Mouse (Mus musculus): ENCODE measurements at regions not wholly inside any gene's neighbourhood (a gene's known extent, or its start where the extent isn't known, plus 50 kb on each side); places are given as distances from the start of the nearest gene placed in this dataset.

GRCm38 (mm10) chr2:106256012-106256411 lies 252.7 kb upstream of the Dnajc24 start:
- DNase-seq (ENCODE audit: low spot score in 2 of 2): no peak

GRCm38 (mm10) chr2:106234358-106234757 lies 231.0 kb upstream of the Dnajc24 start:
- no peak for DNase-seq (ENCODE audit: low spot score in 2 of 2)

DNA sequence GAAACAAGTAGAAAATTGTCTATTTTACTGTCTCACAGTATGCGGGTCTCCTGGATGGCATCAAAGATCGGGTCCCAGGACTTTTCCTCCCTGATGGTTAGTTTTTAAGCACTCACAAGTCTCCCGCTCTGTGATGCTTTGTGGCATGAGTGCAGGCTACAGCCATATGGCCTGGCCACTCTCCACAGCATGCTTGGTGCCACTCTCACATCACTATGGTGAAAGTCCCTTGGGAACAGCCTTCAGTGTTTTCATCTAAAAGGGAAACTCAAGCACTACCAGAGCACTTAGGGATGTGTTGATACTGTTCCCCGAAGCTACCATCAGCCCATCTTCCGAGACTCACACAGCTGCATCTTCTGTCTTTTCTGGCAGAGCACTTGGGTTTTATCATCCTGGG lies 227.8 kb upstream of the Dnajc24 start:
- DNase-seq (ENCODE audit: low spot score in 2 of 2): no peak

DNA sequence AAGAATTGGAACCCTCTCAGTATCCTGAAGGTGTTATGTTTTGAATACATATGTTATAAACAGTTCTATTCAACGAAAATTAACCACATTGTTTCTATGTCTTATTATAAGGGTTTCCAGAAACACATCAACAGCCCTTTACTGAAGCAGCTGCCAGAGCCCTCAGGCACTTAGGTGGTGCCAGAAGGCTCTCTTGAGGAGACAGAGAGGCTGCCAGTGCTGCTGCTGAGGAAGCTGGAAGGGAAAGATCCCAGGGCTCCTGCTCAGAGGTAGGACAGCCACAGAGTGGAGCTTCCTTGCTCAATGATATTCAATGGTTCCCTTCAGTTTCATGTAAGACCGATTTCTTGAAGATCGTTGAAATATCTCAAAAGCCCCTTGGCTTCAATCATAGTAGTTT lies 226.7 kb upstream of the Dnajc24 start:
- DNase-seq (ENCODE audit: low spot score in 2 of 2): no peak

GRCm38 (mm10) chr2:106228249-106228648 lies 224.9 kb upstream of the Dnajc24 start:
- DNase-seq (ENCODE audit: low spot score in 2 of 2): no peak

DNA sequence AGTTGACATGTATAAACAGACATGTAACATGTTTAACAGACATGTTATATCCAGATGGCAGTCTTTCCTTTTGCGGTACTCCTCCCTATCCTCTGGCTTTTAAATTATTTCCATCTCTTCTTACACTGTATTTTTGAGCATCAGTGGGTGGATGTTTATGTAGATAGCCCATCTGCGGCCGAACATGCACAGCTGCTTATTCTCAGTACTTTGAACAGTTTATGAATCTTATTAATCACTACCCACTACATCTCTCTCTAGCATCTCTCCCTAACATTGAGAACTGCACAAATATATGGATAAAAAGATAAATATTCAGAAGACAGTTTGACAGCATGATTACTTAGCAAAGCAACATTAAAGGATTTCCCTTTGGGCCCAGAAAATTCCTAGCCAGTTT lies 212.8 kb upstream of the Dnajc24 start:
- no peak for DNase-seq (ENCODE audit: low spot score in 2 of 2)

DNA sequence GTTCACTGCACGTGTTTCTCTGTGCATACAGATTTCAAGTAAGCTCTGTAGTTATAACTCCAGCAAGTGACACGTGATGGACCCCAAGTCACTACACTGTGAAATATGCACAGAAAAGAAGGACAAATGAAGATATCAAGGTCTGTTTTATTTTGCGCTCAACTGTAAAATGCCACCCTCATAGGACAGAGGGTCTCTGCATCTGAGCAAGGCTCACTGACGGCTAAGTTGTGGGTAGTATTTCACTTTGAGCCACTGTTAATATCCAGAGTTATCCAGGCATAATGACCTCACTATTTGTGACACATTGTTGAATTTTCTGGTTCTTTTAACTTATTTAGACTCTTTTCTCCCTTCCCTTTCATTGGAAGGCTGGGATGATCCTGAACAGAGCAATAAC lies 210.4 kb upstream of the Dnajc24 start:
- no peak for DNase-seq (ENCODE audit: low spot score in 2 of 2)

DNA sequence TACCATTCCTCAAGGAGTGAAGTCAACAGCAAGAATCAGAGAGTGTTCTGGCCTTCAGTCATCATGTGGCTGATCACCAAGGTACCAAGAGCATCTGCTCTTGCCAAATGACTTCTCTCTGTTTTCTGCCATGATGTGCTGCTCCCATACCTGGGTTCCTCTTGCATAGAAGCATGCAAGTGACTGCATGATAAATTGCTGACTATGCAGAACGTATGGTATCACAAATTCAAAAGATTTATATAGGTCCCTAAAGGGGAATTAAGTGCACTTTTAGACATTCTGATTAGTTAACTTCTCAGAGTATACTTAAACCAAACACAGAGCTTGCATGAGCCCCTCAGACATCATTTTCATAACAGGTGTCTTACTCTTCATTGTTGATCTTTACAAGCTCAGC lies 207.4 kb upstream of the Dnajc24 start:
- no peak for DNase-seq (ENCODE audit: low spot score in 2 of 2)

- DNase-seq (ENCODE audit: low spot score in 2 of 2): no peak
Observed at GRCm38 (mm10) chr2:106208767-106209250, 205.5 kb upstream of the Dnajc24 start.

- DNase-seq (ENCODE audit: low spot score in 2 of 2): no peak
Observed at GRCm38 (mm10) chr2:106200130-106200529, 196.8 kb upstream of the Dnajc24 start.

DNA sequence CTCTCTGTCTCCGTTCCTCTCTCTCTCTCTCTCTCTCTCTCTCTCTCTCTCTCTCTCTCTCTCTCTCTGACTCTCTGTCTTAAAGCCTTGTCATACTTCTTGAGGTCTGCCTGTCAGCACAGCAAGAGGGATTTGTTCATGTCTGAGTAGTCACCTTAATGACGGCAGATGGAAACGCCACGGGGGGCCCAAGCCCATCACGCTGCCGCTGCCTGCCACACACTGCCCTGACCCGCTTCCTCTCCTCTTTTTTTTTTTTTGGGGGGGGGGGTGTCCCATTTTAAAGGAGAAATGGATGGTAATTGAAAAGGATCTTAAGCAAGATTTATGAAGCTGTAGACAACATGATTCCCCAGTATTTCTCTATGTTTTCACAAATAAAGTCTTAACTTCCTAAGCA lies 191.8 kb upstream of the Dnajc24 start:
- no peak for DNase-seq (ENCODE audit: low spot score in 2 of 2)

GRCm38 (mm10) chr2:106194369-106195023 lies 191.1 kb upstream of the Dnajc24 start:
- DNase-seq (ENCODE audit: low spot score in 2 of 2): peak; percentile 4 to 50

DNA sequence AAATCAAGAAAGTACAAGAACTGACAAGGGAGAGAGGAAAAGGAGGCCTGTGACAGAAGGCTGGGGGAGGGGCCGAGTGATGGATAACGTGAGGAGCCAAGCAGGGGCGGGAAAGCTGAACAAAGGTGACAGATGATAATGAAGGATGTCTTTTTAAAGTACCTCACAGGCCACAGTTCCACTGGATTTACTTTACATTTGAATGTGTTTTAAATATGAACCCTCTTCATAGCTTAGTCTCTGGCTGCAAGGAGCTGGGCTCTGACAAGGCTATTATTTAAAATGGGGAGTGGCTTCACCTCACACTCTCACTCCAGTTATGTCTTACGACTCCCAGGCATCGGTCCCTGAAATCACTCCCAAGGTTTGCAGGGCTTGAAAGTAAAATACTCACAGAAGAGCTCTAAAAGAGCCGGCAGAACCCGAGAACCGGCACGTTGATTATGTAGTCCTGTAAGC lies 190.6 kb upstream of the Dnajc24 start:
- DNase-seq (ENCODE audit: low spot score in 2 of 2): no peak

GRCm38 (mm10) chr2:106190579-106191322 lies 187.4 kb upstream of the Dnajc24 start:
- DNase-seq (ENCODE audit: low spot score in 2 of 2): no peak

GRCm38 (mm10) chr2:106183651-106184050 lies 180.3 kb upstream of the Dnajc24 start:
- no peak for DNase-seq (ENCODE audit: low spot score in 2 of 2)

DNA sequence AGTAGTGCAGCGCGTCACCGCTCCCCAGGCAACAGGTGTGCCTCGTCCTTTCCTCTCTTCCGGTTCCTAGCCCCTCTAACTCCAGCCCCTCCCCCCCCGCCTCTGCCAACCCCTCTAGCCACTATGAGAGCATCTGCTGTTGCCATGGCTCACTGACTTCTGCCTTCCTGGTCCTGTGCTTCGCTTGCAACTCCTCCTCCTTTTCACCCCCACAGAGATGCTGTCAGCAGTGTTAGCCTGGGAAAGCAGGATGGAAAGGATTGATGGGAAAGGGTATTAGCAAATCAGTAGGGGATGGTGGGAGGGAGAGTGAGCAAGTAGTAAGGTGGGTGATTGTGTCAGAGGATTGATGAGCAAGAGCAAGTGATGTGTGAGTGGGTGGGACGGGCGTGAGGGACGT lies 178.7 kb upstream of the Dnajc24 start:
- no peak for DNase-seq (ENCODE audit: low spot score in 2 of 2)

DNA sequence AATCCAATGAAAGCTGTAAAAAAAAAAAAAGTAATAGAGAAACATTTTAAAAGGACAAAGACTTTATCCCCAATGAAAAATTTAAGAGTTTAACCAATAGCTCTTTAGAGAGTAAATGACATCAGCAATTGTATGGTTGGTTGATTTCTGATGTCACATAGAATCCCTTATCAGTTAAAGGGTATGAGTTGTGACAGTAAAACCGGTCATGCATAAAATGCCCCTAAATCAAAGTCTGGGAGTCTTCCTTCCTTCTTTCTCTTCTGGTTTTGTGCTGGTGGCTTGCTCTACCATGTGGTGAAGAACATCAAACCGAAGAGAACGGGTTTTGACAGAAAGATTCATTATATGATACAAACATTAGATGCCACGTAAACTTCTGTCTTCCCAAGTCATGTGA lies 159.3 kb upstream of the Dnajc24 start:
- no peak for DNase-seq (ENCODE audit: low spot score in 2 of 2)

- DNase-seq (ENCODE audit: low spot score in 2 of 2): no peak
Observed at GRCm38 (mm10) chr2:106161877-106162276, 158.5 kb upstream of the Dnajc24 start.

DNA sequence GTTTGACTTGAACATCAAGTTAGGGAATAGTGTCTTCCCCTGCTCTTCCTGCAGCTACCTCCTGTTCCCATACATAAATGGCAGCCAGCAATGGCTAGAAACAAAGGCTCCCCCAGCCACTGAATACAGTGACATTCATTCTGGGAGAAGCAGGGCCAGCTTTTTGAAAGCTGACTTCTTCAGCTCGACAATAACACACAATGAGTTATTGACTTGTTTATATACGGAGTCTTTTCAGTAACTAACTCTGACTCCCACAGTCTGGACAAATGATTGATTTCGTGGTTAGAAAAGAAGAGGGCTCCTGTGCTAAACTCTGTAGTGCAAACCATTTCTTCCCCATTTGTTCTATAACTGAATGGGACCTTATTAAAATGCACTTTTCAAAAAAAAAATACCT lies 146.4 kb upstream of the Dnajc24 start:
- DNase-seq (ENCODE audit: low spot score in 2 of 2): no peak

DNA sequence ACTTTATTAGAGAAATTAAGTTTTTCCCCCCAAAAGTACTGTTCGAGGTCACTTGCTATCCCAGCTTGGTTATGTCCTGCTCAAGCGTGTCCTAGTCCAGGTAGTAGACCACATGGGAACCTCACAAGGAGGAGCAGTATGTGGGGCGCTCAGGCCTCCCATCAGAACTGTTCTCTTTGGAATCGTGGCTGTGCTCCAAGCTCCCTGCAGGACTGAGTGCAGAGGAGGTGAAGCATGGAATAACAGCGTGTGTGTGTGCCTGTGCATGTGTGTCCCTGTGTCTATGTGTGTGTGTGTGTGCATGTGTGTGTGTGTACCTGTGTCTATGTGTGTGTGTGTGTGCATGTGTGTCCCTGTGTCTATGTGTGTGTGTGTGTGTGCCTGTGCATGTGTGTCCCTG lies 137.6 kb upstream of the Dnajc24 start:
- no peak for DNase-seq (ENCODE audit: low spot score in 2 of 2)

GRCm38 (mm10) chr2:106101002-106101401 lies 97.7 kb upstream of the Dnajc24 start:
- DNase-seq (ENCODE audit: low spot score in 2 of 2): no peak

DNA sequence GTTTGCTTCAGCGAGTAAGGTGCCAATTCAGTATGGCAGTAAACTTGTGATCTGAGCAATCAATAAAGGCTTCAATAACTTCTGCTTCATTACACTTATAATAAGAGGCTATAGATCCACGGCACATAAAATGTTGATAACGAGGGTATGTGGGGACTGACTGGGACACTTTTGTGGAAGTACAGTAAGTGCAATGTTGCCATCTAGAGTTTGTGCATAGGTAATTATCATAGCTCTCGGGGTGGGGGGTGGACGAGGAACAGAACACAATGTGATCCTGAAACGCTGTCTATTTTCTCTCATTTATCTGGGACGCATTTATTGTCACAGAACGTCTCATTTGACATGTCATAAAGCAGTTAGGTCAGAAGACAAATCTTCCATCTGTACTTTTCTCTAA lies 82.8 kb upstream of the Dnajc24 start:
- no peak for DNase-seq (ENCODE audit: low spot score in 2 of 2)

Measured in spleen, postnatal 10 days (tissue).